Mouse (Mus musculus): ENCODE measurements at regions not wholly inside any gene's neighbourhood (a gene's known extent, or its start where the extent isn't known, plus 50 kb on each side); places are given as distances from the start of the nearest gene placed in this dataset.

DNA sequence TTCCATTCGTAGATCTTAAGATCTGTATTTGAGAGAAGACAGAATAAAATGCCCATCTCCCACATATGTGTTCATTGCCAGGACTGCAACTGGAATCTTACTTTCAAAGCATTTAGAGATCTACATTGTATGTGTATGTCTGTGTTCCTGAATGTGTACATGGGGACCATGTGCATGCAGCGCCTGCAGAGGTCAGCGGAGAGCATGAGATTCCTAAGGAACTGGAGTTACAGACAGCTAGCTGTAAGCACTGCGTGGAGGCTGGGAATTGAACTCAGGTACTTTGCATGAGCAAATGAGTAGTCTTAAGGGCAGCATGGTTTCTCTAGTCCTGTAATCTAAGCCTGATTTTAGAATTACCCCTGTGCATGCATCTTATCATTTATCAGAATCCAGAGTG, 685.5 kb upstream of the Tenm3 start:
- TF ChIP-seq POLR2A (IDR thresholded peaks at IDR 0.05; ENCODE audit: extremely low read depth, insufficient read depth, low read length) = no peak
- TF ChIP-seq CTCF (IDR thresholded peaks at IDR 0.05; ENCODE audit: extremely low read depth, insufficient read depth, low read length) = no peak
